Mouse (Mus musculus) small intestine, adult 2 months (tissue): ENCODE measurements around the gene Gabrb2. TPM values are rescaled to one million over a fixed set of nuclear protein-coding genes. Genes with fewer than 3 reads are reported as not detected.

Source experiments
- H3K27ac ChIP-seq: fragments of 200-500 bp; 2 replicates; pipeline ENCODE4 v1.5.1; 2012; ENCODE audit warnings: low read depth, low read length, control low read depth, inconsistent platforms; ENCODE audit not compliant: insufficient read depth
- H3K27me3 ChIP-seq: fragments of 200-500 bp; 2 replicates; pipeline ENCODE4 v1.6.1; 2012; ENCODE audit warnings: mild to moderate bottlenecking, moderate library complexity, low read length, inconsistent platforms; ENCODE audit not compliant: control insufficient read depth, insufficient read depth
- H3K36me3 ChIP-seq: fragments of 200-500 bp; 2 replicates; pipeline ENCODE4 v1.6.1; 2012; ENCODE audit warnings: mild to moderate bottlenecking, low read length, control low read depth, inconsistent platforms; ENCODE audit not compliant: control insufficient read depth, insufficient read depth
- H3K4me1 ChIP-seq: fragments of 200-500 bp; 2 replicates; pipeline ENCODE4 v1.6.1; 2012; ENCODE audit warnings: low read length, inconsistent platforms, mixed read lengths; ENCODE audit not compliant: control insufficient read depth, insufficient read depth, insufficient read length
- H3K4me3 ChIP-seq: fragments of 200-500 bp; 2 replicates; pipeline ENCODE4 v1.5.1; 2012; ENCODE audit warnings: low read depth, mild to moderate bottlenecking, control low read depth, inconsistent platforms, low read length, moderate library complexity
- CTCF ChIP-seq: fragments of 200-500 bp; IDR thresholded peaks from 2 replicates; pipeline ENCODE4 v1.5.1; 2012; ENCODE audit warnings: low read depth, mild to moderate bottlenecking, control low read depth, inconsistent platforms, low read length, moderate library complexity, mixed read lengths; ENCODE audit not compliant: insufficient replicate concordance, insufficient read length; ENCODE audit errors: extremely low read depth
- POLR2A ChIP-seq: fragments of 200-500 bp; IDR thresholded peaks from 2 replicates; pipeline ENCODE4 v1.6.1; 2012; ENCODE audit warnings: low read depth, mild to moderate bottlenecking, control low read depth, inconsistent platforms, low read length, moderate library complexity
- WGBS: fragments of 180-500 bp; shearing (Covaris S2); methylation state at CpG from one replicate; pipeline ENCODE4 v1.1.7; 2018; 5-methylcytosine and 5-hydroxymethylcytosine counted together
- polyA plus RNA-seq: library from polyadenylated mRNA; depleted of rRNA; stranded (reverse); fragments of >200 nt; gene quantifications from 2 replicates; pipeline ENCODE4 v1.2.3, GENCODE M21; 2012; rRNA removed

Gabrb2 gene
- polyA plus RNA-seq, 1 experiment = not detected

- Histone ChIP-seq H3K27me3 (no peaks in the 10 kb centered on the region), H3K4me1 (no peaks in the 10 kb centered on the region), H3K36me3 (no peaks in the 10 kb centered on the region), H3K4me3 (no peak overlapping the region), H3K27ac (no peak overlapping the region)
- WGBS = 72% methylated on average over 2 of the region's 2 CpGs
- TF ChIP-seq CTCF (no peak), POLR2A (no peak)
These were observed 198.6 kb downstream of the Gabrb2 start for GRCm38 (mm10) chr11:42618195-42618594.

GRCm38 (mm10) chr11:42621109-42621508 is 201.6 kb downstream of the Gabrb2 start:
- no peak for TF ChIP-seq POLR2A
- no peak for TF ChIP-seq CTCF
- Histone ChIP-seq H3K4me3 (no peak overlapping the region), H3K36me3 (no peaks in the 10 kb centered on the region), H3K27ac (no peak overlapping the region), H3K27me3 (no peaks in the 10 kb centered on the region), H3K4me1 (no peaks in the 10 kb centered on the region)
- 67% methylated on average over 4 of the region's 4 CpGs for WGBS

GRCm38 (mm10) chr11:42650111-42650510 is 230.6 kb downstream of the Gabrb2 start:
- no peaks in the 10 kb centered on the region for H3K36me3 ChIP-seq
- no peak for TF ChIP-seq CTCF
- TF ChIP-seq POLR2A = no peak
- no peaks in the 10 kb centered on the region for H3K27me3 ChIP-seq
- no peak overlapping the region for H3K27ac ChIP-seq
- no peaks in the 10 kb centered on the region for H3K4me1 ChIP-seq
- WGBS = 59% methylated on average over 5 of the region's 5 CpGs
- no peak overlapping the region for H3K4me3 ChIP-seq

- H3K27me3 ChIP-seq = no peaks in the 10 kb centered on the region
- TF ChIP-seq CTCF = no peak
- no peak for TF ChIP-seq POLR2A
- no peak overlapping the region for H3K4me3 ChIP-seq
- no peaks in the 10 kb centered on the region for H3K36me3 ChIP-seq
- no peaks in the 10 kb centered on the region for H3K4me1 ChIP-seq
- H3K27ac ChIP-seq = no peak overlapping the region
These were observed 232.0 kb downstream of the Gabrb2 start for GRCm38 (mm10) chr11:42651572-42651971.

- no peaks in the 10 kb centered on the region for H3K27me3 ChIP-seq
- no peak for TF ChIP-seq POLR2A
- TF ChIP-seq CTCF = no peak
- no peak overlapping the region for H3K4me3 ChIP-seq
- H3K4me1 ChIP-seq = no peaks in the 10 kb centered on the region
- H3K27ac ChIP-seq = no peak overlapping the region
- H3K36me3 ChIP-seq = no peaks in the 10 kb centered on the region
- WGBS = 62% methylated on average over 3 of the region's 3 CpGs
These were observed 234.6 kb downstream of the Gabrb2 start for GRCm38 (mm10) chr11:42654189-42654588.

GRCm38 (mm10) chr11:42668657-42669056 is 249.1 kb downstream of the Gabrb2 start:
- H3K36me3 ChIP-seq = no peaks in the 10 kb centered on the region
- TF ChIP-seq POLR2A (no peak), CTCF (no peak)
- no peak overlapping the region for H3K4me3 ChIP-seq
- WGBS = 77% methylated on average over 4 of the region's 4 CpGs
- H3K27me3 ChIP-seq = no peaks in the 10 kb centered on the region
- H3K4me1 ChIP-seq = no peaks in the 10 kb centered on the region
- H3K27ac ChIP-seq = no peak overlapping the region

Other genes starting within 250 kb of the Gabrb2 start
- gene Gabra1, start 236.8 kb upstream of the Gabrb2 start, polyA plus RNA-seq = 0.89 TPM in 1 of 2 replicates, not detected in the other
- not detected in 2 replicates for gene Gabra6, start 98.7 kb upstream of the Gabrb2 start, polyA plus RNA-seq